Mouse (Mus musculus): ENCODE results near the gene Abhd5. TPM values are rescaled to one million over a fixed set of nuclear protein-coding genes. Genes with fewer than 3 reads are reported as not detected.

Gene Abhd5
- polyA plus RNA-seq, 1 experiment from 2014 or later: 23.5 TPM

GRCm38 (mm10) chr9:122424941-122425608 lies 73.7 kb downstream of the Abhd5 start:
- Histone ChIP-seq H3K27me3 (ENCODE audit: control insufficient read depth, insufficient read depth, low read length) (no peaks in the 10 kb centered on the region; the same call in 1 of the 2 replicates), H3K36me3 (ENCODE audit: control insufficient read depth, insufficient read depth) (no peaks in the 10 kb centered on the region), H3K9ac (ENCODE audit: low read length) (no peak overlapping the region), H3K9me3 (replicated peaks; ENCODE audit: control insufficient read depth, low read length) (no peaks in the 10 kb centered on the region), H3K4me3 (ENCODE audit: low read length) (peak overlapping the region; percentile 33), H3K4me1 (ENCODE audit: control insufficient read depth, insufficient read depth, low read length) (no peaks in the 10 kb centered on the region), H3K27ac (ENCODE audit: low read length) (no peak overlapping the region), H3K4me2 (ENCODE audit: low read depth, low read length) (peak overlapping the region; percentile 56)
- 31% methylated on average over 14 of the region's 14 CpGs for WGBS
- ATAC-seq (replicated peaks; ENCODE audit: extremely low read depth, insufficient read depth, low FRiP score): no peak

- H3K4me3 ChIP-seq (ENCODE audit: low read length): no peak overlapping the region
- no peak for ATAC-seq (replicated peaks; ENCODE audit: extremely low read depth, insufficient read depth, low FRiP score)
- no peak overlapping the region for H3K9ac ChIP-seq (ENCODE audit: low read length)
Observed at GRCm38 (mm10) chr9:122429058-122429649, 77.7 kb downstream of the Abhd5 start.

GRCm38 (mm10) chr9:122429685-122430084 lies 78.3 kb downstream of the Abhd5 start:
- Histone ChIP-seq H3K9ac (ENCODE audit: low read length) (no peak overlapping the region), H3K4me1 (ENCODE audit: control insufficient read depth, insufficient read depth, low read length) (no peaks in the 10 kb centered on the region), H3K4me3 (ENCODE audit: low read length) (no peak overlapping the region), H3K36me3 (ENCODE audit: control insufficient read depth, insufficient read depth) (no peaks in the 10 kb centered on the region), H3K9me3 (replicated peaks; ENCODE audit: control insufficient read depth, low read length) (no peaks in the 10 kb centered on the region), H3K27ac (ENCODE audit: low read length) (no peak overlapping the region), H3K27me3 (ENCODE audit: control insufficient read depth, insufficient read depth, low read length) (no peaks in the 10 kb centered on the region), H3K4me2 (ENCODE audit: low read depth, low read length) (no peak overlapping the region)
- 79% methylated on average over 1 of the region's 1 CpGs for WGBS
- ATAC-seq (replicated peaks; ENCODE audit: extremely low read depth, insufficient read depth, low FRiP score): no peak

More at GRCm38 (mm10) chr9:122429058-122429649, 77.7 kb downstream of the Abhd5 start:
- Histone ChIP-seq H3K4me2 (ENCODE audit: low read depth, low read length) (no peak overlapping the region), H3K9me3 (replicated peaks; ENCODE audit: control insufficient read depth, low read length) (no peaks in the 10 kb centered on the region), H3K27ac (ENCODE audit: low read length) (no peak overlapping the region), H3K4me1 (ENCODE audit: control insufficient read depth, insufficient read depth, low read length) (no peaks in the 10 kb centered on the region), H3K27me3 (ENCODE audit: control insufficient read depth, insufficient read depth, low read length) (no peaks in the 10 kb centered on the region), H3K36me3 (ENCODE audit: control insufficient read depth, insufficient read depth) (no peaks in the 10 kb centered on the region)
- 78% methylated on average over 12 of the region's 12 CpGs for WGBS

Other genes with a start within 250 kb of the Abhd5 start
- 59.1 and 61.7 TPM in 2 replicates for gene Snrk, start 234.3 kb upstream of the Abhd5 start, polyA plus RNA-seq (2015; fragmentation: Nextera tagmentation; extraction: Ambion mirVana)
- 27.3 and 32.2 TPM in 2 replicates for gene Ano10, start 57.2 kb upstream of the Abhd5 start, polyA plus RNA-seq (2015; fragmentation: Nextera tagmentation; extraction: Ambion mirVana)